Mouse (Mus musculus) T-helper 1 cell (primary cell): Measurements from ENCODE around the gene Ccdc40.

Source experiments
- in situ Hi-C: fragments of 300-600 bp; cut with MboI, MseI; formaldehyde crosslinking; loops from one replicate; pipeline ENCODE4 v1.15.1; 2025; ENCODE audit warnings: high pct_unique_total_duplicates

Gene Ccdc40

DNA sequence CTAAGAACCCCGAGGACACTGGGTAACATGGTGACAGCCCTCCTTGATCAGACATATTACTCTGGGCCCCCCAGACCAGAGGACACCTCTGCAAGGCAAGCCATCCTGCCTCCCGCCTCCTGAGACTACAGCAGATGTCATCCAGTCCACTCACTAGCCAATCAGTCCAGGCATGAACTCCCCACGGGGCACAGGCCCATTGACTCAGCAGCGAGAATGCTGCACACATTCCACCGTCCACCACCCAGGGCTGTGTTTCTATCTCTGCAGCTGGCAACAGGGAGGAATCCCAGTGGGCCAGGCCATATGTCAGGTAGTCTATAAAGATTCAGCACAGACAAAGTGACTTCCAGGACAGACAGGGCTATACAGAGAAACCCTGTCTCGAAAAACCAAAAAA lies 20.4 kb upstream of the Ccdc40 start:
- in situ Hi-C loops: no loop called here

DNA sequence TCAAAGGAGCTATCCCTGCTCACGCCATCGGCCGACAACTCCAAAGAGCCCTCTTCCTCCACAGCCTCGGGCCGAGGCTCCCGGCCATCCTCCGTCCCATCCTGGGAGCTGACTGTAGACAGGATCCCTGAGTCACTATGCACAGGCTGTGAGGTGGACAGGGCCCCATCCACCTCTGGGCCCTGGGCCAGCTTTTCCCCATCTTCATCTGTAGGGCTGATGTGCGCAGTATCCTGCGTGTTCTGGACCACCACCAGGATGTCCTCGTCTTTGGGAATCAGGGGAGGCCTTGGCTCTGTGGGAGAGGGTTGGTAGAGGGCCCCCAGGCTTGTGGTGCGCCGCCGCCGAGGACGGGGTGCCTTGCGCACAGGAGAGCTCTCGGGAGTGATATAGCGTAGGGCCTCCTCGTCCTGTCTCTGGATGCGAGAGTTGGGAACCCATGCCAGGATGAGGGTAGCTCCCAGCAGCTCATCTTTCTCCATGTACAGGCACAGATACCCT lies 19.5 kb upstream of the Ccdc40 start:
- in situ Hi-C loops: no loop called here

DNA sequence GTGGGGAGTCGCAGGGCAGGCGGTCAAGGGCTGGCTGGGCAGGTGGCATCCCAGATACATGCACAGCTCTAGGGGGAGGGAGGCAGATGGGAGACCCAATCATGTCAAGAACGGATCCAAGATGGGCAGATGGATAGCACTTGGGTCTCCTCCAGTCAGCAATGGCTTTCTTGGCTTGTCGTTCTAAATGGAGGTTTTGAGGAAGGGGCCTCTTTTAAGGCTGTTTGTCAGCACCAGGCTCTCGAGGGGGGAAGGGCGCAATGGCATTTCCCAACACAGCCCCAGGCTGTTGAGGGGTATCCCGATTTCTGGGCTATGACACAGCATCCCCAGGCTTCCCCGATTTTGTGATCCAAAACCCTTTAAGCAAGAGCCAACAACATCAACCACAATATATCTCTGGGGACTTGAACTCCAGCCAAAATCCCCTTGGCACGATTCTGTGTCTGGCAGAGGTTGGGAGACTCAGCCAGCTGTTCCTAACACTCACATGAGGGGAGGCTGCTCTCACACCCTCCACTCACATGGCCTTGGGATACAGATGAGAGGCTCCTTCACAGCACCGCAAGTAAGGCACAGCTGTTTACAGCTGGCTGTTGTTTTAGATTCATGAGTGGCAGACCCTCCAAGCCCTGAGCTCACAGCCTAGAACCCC lies 18.9 kb upstream of the Ccdc40 start:
- in situ Hi-C loops: no loop called here

DNA sequence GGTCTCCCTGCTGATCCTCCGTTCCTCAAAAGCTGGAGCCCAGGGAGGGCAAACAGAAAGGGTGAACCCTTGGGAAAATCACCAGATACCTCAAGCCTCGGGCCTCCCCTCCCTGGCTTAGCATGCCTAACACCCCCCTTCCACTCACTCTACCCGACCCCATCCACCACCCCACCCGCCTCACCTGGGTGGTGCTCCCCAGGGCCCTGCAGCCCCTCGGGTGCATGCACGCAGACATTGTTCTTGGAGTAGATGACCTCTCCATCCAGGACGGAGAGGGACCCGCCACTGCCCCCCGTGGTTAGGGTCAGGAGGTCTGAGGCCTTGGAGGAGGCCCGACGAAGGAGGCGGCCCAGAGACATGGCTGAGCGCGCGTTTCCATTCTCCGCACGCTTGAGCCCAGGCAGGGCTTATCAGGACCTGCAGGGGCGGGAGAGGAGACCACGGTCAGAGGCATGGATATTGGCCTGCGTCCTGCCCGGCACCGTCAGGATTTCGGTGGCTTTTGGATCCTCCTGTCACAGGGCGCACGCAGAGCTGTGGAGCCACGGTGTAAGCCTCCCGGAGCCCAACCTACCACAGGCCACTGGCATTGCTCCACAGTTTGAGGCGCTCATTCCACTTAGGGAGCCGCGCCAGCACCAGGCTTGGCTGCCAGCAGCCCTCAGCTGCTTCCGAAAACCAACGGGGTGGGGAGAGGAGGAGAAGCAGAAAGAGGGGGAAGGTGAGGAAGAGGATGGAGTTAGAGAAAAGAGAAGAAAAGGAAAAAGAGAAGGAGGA lies 17.9 kb upstream of the Ccdc40 start:
- in situ Hi-C loops: no loop called here

DNA sequence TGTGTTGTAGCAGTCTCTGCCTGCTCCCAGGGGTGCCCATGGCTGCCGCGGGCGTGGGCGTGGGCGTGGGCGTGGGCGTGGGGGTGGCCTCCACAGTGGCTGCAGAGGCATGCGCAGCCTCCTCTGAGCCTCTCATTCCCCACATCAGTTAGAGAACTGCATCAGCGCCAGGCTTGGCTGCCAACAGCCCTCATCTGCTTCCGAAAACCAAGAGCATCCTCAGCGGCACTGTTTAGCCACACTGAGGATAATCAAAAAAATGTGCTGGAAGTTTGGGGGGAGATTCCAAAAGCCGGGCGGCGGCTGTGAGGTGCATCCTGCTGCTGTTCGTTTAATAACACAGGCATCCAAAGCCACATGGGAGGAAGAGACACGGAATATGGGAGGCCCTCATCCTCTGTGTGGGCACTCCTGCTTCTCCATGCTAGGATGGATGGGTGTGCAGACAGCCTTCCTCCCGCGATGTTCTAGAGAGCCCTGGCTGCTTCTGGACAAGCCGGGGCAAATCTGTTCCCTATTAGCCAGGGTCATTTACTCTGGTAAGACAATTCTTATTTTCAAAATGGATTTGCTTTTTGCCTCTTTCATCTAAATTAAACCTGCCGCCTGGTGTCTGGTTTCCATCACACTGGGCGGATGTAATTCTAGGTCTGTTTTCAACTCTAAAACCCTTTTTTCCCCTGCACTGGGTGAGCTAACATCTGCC lies 16.6 kb upstream of the Ccdc40 start:
- in situ Hi-C loops: no loop called here

DNA sequence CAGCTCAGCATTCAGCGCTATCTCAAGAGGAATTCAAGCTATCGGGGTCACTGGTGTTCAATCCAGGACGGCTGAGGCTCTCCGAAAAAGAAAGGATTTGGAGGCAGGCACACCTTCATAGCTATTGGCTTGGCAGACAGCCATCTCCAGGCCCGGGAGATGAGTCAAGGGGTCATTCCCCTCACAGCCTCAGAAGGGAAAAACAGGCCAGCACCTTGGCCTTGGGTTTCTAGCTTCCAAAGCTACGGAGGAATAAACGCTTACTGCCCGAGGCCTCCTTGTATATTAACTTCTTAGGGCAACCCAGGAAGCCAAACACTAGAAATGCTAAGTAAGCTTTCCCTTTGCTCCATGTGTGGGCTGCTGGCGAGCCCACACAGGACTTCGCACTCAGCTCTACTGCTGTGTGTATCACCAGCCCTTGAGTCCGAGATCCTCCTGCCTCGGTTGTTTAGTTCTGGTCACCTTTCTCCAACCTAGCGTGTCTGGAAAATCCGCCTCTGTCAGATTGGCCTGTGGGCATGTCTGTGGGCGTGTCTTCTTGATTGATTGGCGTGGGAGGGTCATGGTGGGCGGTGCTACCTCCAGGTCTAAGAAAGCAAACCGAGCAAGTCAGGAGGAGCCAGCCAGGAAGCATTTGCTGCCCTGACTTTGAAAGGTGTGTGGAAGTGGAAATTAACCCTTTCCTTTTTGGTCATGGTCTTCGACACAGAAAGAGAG lies 15.0 kb upstream of the Ccdc40 start:
- in situ Hi-C loops: no loop called here

DNA sequence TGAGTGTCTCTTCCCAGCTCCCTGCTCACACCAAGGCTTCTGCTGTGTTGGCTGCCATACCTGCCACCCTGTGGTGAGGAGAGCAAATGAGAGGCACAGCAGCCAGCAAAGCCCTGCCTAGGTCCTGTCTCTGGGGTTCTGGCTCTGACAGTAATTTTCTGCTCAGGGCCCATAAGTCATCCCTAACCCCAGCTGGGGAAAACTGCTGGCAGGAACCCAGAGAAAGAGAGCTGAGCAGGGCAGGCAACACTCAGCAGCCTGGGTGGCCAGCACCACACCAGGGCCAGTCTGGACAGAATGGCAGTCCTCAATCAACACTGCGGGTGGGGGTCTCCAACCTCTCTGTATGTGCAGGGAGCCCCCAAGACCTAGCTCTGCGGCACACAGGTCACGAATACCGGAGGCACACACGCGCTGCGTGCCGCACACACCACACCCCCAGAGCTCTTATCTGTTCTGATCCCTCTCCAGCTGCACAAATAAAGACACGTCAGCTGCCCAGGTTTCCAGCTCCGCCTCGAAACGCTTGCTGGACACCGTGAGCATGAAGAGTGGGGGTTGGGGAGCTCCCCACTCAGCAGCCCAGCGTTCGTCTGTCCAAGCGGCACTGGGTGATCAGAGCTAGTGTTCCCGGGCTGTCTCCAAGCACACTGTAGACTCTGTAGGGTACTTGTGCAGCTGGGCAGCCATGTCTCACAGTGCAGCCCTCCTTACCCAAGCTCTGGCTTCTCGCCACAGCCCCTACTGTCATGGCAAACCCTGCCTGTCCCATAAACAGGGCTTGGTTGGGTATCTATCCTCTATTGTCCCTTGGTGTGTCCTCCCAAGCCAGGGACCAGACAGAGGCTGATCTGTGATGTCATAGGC lies 13.1 kb upstream of the Ccdc40 start:
- in situ Hi-C loops: no loop called here

DNA sequence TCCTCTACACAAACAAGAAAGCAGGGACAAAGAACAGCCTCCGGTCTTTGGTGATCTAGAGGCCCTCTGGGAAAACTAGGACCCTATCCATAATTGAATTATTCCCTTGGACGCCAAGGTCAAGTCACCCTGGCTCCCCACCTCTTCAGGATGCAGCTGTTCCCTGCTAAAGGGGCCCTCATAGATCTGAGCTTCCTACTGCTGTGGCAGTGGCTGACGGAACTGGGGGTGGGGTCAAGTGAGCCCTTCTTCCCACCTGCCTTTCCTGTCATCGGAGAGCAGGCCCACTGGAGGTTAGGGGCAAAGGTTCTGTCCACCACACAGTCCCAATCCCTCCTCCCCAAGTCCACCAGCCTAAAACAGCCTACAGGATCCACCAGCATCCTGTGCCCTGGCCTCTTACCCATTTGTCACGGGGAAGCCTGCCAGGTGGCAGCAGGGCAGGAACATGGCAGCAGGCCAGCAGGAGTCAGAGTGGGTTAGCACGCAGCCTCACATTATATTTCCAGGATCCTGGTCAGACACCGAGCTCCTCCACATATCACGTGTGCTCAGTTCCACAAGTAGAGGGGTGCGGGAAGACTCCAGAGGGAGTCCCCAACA lies 12.4 kb upstream of the Ccdc40 start:
- in situ Hi-C loops: no loop called here

DNA sequence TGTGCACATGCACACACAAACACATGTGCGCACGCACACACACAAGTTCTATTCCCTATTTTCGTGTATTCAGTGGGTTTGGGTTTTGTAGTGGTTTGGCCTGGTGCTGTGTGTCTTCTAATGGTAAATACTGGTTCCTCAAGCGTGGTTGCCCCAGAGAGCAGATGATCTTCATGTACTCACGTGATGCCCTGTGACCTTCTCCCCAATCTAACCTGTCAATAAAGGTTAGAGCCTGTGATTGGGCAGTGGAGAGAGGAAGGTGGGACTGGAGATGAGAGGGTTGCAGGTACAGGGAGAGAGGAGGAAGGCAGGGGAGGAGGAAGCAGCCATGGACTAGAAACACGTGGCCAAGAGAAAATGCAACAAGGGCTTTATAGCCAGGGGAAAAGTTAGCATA lies 10.5 kb upstream of the Ccdc40 start:
- in situ Hi-C loops: no loop called here

DNA sequence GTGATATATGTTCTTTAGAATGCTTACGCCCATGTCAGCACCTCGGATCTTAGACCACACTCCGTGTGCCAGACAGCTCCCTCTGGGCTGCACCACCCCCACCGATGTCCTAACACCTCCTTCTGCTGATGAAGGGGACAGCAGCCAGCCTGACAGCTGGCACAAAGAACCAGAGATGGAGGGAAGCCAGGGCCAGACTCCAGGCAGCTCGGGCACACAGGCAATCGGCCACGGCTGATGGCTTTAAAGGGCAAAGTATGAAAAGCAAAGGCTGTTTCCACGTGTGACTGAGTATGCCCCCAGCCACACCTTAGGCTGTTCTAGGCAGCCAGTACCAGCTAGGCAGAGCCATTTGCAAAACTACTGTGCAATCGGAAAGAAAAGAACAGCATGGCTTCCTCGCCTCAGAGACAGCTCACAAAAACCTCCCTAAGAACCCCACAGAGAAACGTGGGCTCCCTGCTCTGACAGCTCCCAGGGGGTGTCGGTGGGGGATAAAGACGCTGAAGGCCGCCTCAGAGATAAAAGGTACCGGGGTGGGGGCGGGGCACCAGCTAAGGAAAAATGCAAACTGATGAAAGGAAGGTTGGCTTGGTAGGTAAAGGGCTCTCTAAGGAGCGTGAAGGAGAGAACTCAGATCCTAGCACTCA lies 8.4 kb upstream of the Ccdc40 start:
- in situ Hi-C loops: no loop called here

DNA sequence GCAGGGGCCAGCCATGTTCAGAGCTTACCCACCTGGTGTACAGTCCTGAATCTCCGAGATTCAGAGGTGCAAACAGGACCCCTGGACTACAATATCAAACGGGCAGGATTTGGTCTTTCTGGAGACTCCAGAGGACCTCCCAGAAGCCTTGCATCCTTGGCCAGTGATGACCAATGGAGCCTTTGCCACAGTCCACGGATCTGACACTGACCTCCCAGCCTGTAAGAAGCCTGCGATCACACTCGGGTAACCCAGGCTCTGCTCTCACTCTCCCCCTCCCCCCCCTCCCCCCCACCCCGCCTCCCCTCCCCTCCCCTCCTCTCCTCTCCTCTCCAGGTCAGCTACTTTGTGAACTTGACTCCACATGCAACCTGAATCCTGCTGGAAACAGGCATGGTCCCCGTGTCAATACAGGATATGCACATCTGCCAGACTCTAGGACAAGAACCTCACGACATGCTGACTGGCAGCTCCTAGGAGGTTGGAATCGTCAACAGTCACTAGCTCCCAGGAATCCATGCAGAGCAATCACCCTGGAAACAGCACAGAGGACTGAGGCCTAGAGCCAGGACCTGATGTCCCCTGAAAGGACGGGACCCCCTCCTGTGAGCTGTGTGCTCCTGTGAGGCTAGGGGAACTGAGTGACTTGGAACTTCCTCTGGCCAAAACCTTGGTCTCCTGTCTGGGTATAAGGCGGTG lies 6.4 kb upstream of the Ccdc40 start:
- in situ Hi-C loops: no loop called here

DNA sequence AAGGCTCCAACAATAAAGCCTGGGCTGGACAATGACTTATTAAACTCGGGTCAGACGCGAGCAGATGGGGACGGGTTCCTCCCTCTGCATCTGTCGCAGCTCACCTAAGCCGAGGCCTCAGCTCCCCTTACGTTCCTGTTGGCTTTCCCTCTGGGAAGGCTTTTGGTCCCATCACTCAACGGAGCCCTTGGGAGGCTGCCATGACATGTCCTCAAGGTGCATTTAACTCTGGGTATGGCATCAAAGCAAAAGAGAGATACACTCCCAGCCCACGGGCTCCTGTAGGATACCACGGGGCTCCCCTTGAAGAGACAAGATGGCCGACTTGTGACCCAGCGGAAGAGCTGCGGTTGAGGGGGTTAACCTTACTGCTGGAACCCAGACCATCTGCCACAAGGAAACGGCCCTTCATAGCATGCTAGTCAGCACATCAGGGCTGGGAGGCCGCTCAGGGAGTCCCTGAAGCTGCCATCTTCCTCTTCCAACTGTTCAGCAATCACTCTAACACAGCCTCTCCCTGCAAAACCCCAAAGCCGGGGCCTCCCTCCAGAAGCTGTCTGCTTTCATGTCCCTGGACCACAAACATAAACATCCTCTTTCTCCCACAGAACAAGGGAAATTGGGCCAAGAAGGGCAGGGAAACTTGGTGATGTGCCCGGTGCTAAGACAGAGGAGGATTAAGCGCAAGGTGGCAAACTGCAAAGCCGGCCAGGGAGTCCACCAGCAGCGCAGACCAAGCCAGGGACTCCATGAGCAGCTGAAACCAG lies 5.1 kb upstream of the Ccdc40 start:
- in situ Hi-C loops: no loop called here

DNA sequence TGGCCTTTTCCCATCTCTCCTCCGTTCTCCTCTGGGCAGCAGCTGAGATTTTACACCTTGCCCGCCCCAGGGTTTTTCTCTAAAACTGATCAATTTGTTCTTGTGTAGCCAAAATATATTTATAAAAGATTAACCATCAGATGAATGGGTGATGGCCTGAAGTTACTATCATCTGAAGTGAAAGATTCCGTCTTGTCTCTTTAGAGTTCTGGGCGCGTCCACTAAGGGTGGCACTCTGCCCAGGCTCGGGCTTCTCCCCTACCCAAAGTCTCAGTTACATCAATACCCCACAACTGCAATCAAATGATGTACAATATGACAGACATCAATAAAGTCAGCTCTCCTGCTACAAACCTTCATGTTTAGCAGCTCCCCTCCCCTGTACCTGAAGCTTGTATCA lies 3.4 kb upstream of the Ccdc40 start:
- in situ Hi-C loops: no loop called here

DNA sequence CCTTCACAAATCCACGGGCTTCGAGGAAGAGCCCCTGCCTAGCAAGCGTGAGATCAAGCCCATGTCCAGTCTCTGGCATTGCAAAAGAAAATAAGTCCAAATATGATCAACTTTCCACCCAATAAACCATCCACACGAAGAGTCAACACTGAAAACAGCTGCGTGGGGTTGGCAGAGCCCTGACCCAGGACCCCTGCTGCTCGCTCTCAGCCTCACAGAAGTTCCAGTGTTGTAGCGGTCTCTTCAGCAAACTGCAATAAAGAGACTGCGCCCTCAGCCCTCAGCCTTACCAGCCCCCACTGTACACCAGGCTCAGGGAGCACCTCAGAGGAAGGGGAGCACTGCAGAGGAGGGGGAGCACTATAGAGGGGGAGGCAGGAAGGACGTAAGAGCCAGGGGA lies 2.7 kb upstream of the Ccdc40 start:
- in situ Hi-C loops: no loop called here

DNA sequence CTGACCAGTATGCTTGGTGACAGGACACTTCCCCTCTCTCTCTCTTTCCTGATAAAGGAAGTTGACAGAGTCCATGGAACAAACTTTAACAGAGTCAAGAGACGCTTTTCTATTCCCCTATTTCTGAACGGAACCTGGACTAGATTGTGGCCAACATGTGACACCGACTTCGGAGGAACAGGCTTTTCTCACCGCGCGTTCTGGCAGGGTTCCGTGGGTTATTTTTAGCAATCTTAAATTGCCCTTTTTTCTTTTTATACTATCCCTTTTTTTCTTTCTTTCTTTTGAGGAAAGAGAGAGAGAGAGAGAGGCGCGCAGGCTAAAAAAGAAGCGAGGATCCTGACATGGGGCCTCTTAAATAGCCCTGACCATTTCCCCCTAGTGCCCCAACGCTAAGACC lies 781 bp upstream of the Ccdc40 start:
- in situ Hi-C loops: no loop called here

DNA sequence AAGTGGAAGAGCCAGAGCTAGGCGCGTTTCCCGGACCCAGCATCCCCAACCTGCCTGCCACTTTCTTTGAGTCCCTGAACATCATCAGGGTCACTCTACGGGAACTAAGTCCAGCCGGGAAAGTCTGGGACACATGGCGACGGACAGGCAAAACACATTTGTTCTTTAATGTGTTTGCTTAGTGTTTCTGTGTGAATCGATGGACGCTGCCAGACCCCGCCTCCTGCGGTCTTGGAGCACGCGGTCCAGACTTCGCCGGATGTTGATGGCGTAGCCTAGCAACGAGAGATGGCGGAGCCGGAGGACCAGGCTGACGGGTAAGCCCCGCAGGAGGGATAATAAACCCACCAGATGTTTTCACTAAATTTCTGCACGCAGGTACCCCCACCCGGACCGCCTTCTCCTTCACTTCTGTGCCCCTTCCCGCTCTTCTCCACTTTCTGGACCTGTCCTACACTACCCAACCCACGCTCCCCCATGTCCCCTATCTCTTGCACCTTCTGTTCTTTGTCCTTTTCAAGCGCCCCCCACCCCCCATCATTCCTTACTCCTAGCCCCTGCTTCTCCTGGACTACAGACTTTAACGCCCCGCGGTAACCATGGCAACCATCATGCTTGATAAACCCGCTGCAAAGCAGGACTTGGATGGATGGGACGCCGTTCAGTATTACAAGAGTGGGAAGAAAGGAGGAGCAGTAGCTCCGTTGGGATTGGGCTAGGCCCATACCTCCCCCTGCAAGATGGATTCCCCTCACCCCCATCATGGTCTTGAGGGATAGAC lies 664 bp downstream of the Ccdc40 start:
- in situ Hi-C loops: no loop called here

DNA sequence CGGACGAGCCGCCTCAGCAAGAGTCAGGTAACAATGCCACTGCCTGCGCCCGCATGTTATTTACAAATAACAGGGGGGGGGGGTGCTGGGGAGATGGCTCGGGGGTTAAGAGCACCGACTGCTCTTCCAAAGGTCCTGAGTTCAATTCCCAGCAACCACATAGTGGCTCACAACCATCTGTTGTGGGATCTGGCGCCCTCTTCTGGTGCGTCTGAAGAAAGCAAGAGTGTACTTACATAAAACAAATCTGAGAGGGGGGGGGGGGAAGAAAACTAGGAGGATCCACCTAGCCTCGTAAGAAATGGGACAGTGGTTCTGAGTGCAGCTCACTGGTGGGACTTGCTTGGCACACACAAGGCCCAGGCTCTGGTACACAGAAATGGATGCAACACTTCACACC lies 6.4 kb downstream of the Ccdc40 start:
- in situ Hi-C loops: no loop called here

DNA sequence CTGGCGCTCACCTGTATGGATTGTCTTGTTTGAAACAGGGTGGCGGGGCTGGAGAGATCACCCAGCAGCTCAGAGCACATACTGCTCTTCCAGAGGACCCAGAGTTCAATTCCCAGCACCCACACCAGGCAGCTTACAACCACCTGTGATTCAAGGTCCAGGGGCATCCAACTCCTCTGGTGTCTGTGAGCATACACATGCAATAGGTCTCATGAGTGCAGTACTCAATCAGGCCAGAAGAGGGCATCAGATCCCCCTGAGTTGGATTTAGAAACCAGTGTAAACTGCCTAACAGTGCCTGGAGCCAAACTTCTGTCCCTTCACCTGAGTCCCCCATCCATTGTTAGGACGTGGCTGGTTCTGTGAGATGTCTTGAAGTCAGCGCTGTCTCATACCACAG lies 7.2 kb downstream of the Ccdc40 start:
- in situ Hi-C loops: no loop called here
